Mouse (Mus musculus) thymus, adult 2 months (tissue): Measurements from ENCODE around the gene Lag3.

Source experiments
- CTCF ChIP-seq: fragments of 200-500 bp; IDR thresholded peaks from 2 replicates; pipeline ENCODE4 v1.5.1; 2012; ENCODE audit warnings: mild to moderate bottlenecking, control low read depth, low read length, moderate library complexity, borderline replicate concordance; ENCODE audit not compliant: control insufficient read depth, poor library complexity, insufficient read depth; ENCODE audit errors: extremely low read depth
- POLR2A ChIP-seq: fragments of 200-500 bp; IDR thresholded peaks from 2 replicates; pipeline ENCODE4 v1.6.1; 2012; ENCODE audit warnings: mild to moderate bottlenecking, low read length, control low read depth, moderate library complexity; ENCODE audit not compliant: control insufficient read depth, poor library complexity, insufficient read depth; ENCODE audit errors: extremely low read depth

GRCm38 (mm10) chr6:124904991-124905860 lies 6.3 kb downstream of the Lag3 start:
- TF ChIP-seq CTCF, result no peak
- no peak for TF ChIP-seq POLR2A
